Mouse (Mus musculus) midbrain, embryonic 11.5 days (tissue): ENCODE data around the gene Tlcd1. TPM values are rescaled to one million over a fixed set of nuclear protein-coding genes. Genes with fewer than 3 reads are reported as not detected.

ENCODE experiments used
- ATAC-seq: fragments of 200-750 bp; cut with Nextera tagmentation; 2 replicates; pipeline ENCODE4 v1.8.0; 2017; ENCODE audit warnings: moderate TSS enrichment, moderate library complexity; ENCODE audit not compliant: low FRiP score
- DNase-seq: peaks from one replicate; pipeline ENCODE4 v3.0.0; 2015; ENCODE audit warnings: low spot score; ENCODE audit errors: missing footprints
- H3K27ac ChIP-seq: fragments of 300-500 bp; sonication (generic); 2 replicates; pipeline ENCODE4 v1.5.1; 2014; ENCODE audit warnings: low read depth, low read length
- H3K27me3 ChIP-seq: fragments of 300-500 bp; sonication (generic); 2 replicates; pipeline ENCODE4 v1.6.1; 2014; ENCODE audit warnings: mild to moderate bottlenecking, low read length, moderate library complexity, mixed read lengths; ENCODE audit not compliant: control insufficient read depth, insufficient read depth
- H3K36me3 ChIP-seq: fragments of 300-500 bp; sonication (generic); 2 replicates; pipeline ENCODE4 v1.6.1; 2014; ENCODE audit warnings: mild to moderate bottlenecking, low read length, moderate library complexity, mixed read lengths; ENCODE audit not compliant: control insufficient read depth, insufficient read depth
- H3K4me1 ChIP-seq: fragments of 300-500 bp; sonication (generic); 2 replicates; pipeline ENCODE4 v1.6.1; 2014; ENCODE audit warnings: low read length; ENCODE audit not compliant: control insufficient read depth, insufficient read depth
- H3K4me2 ChIP-seq: fragments of 300-500 bp; sonication (generic); 2 replicates; pipeline ENCODE4 v1.6.1; 2014; ENCODE audit warnings: mild to moderate bottlenecking, moderate library complexity
- H3K4me3 ChIP-seq: fragments of 300-500 bp; sonication (generic); 2 replicates; pipeline ENCODE4 v1.5.1; 2014; ENCODE audit warnings: low read depth, low read length
- H3K9ac ChIP-seq: fragments of 300-500 bp; sonication (generic); 2 replicates; pipeline ENCODE4 v1.6.1; 2014; ENCODE audit warnings: low read length
- H3K9me3 ChIP-seq: fragments of 300-500 bp; sonication (generic); 2 replicates; pipeline ENCODE4 v1.6.1; 2016; ENCODE audit warnings: low read length; ENCODE audit not compliant: control insufficient read depth
- WGBS: fragments of 180-500 bp; shearing (Covaris S2); extraction: QIAGEN DNeasy Blood & Tissue Kit; methylation state at CpG from one replicate; pipeline ENCODE4 v1.1.7; 2014; 5-methylcytosine and 5-hydroxymethylcytosine counted together
- polyA plus RNA-seq: library from polyadenylated mRNA; unstranded; fragments of >200 nt; fragmentation: Nextera tagmentation; extraction: Ambion mirVana; gene quantifications from 2 replicates; pipeline ENCODE4 v1.2.1, GENCODE M21; 2014

The Tlcd1 gene
- polyA plus RNA-seq, 1 experiment from 2014 or later = 7.9 TPM

GRCm38 (mm10) chr11:78140665-78141064, 35.8 kb upstream of the Tlcd1 start:
- Histone ChIP-seq H3K9me3 (no peaks in the 10 kb centered on the region), H3K4me3 (no peak overlapping the region), H3K4me2 (no peak overlapping the region), H3K9ac (no peak overlapping the region), H3K36me3 (no peaks in the 10 kb centered on the region), H3K4me1 (no peaks in the 10 kb centered on the region), H3K27ac (no peak overlapping the region), H3K27me3 (no peaks in the 10 kb centered on the region)
- no peak for DNase-seq
- ATAC-seq = no peak
- 87% methylated on average over 5 of the region's 5 CpGs for WGBS

- no peak for DNase-seq
- no peaks in the 10 kb centered on the region for H3K27me3 ChIP-seq
- peaks cover 2% of the 10 kb centered on the region; the same call in 1 of the 2 replicates for H3K36me3 ChIP-seq
- no peak overlapping the region for H3K4me3 ChIP-seq
- H3K9ac ChIP-seq = no peak overlapping the region
- H3K4me2 ChIP-seq = no peak overlapping the region
- H3K4me1 ChIP-seq = no peaks in the 10 kb centered on the region
- no peaks in the 10 kb centered on the region for H3K9me3 ChIP-seq
- no peak for ATAC-seq
- H3K27ac ChIP-seq = no peak overlapping the region
- 87% methylated on average over 2 of the region's 2 CpGs for WGBS
Observed at GRCm38 (mm10) chr11:78143520-78143919, 33.0 kb upstream of the Tlcd1 start.

GRCm38 (mm10) chr11:78146168-78146567, 30.3 kb upstream of the Tlcd1 start:
- H3K27me3 ChIP-seq = no peaks in the 10 kb centered on the region
- H3K4me1 ChIP-seq = no peaks in the 10 kb centered on the region
- no peak for ATAC-seq
- no peaks in the 10 kb centered on the region for H3K9me3 ChIP-seq
- no peak overlapping the region for H3K27ac ChIP-seq
- WGBS = 87% methylated on average over 5 of the region's 5 CpGs
- H3K9ac ChIP-seq = no peak overlapping the region
- H3K4me3 ChIP-seq = no peak overlapping the region
- peaks cover 7% of the 10 kb centered on the region for H3K36me3 ChIP-seq
- no peak for DNase-seq
- H3K4me2 ChIP-seq = no peak overlapping the region

GRCm38 (mm10) chr11:78146707-78147543, 29.6 kb upstream of the Tlcd1 start:
- Histone ChIP-seq H3K9ac (no peak overlapping the region), H3K36me3 (peaks cover 7% of the 10 kb centered on the region), H3K4me2 (no peak overlapping the region), H3K27me3 (no peaks in the 10 kb centered on the region), H3K9me3 (no peaks in the 10 kb centered on the region), H3K27ac (no peak overlapping the region), H3K4me1 (no peaks in the 10 kb centered on the region), H3K4me3 (no peak overlapping the region)
- DNase-seq (no peak), ATAC-seq (no peak)
- 94% methylated on average over 6 of the region's 6 CpGs for WGBS

- Histone ChIP-seq H3K27ac (no peak overlapping the region), H3K27me3 (no peaks in the 10 kb centered on the region), H3K9me3 (no peaks in the 10 kb centered on the region), H3K4me3 (no peak overlapping the region), H3K36me3 (peaks cover 14% of the 10 kb centered on the region), H3K4me1 (no peaks in the 10 kb centered on the region), H3K4me2 (no peak overlapping the region), H3K9ac (no peak overlapping the region)
- ATAC-seq (no peak), DNase-seq (no peak)
- 41% methylated on average over 1 of the region's 1 CpGs for WGBS
Observed at GRCm38 (mm10) chr11:78151161-78151560, 25.4 kb upstream of the Tlcd1 start.

GRCm38 (mm10) chr11:78152299-78153231, 23.9 kb upstream of the Tlcd1 start:
- no peak overlapping the region for H3K27ac ChIP-seq
- WGBS = 79% methylated on average over 9 of the region's 9 CpGs
- H3K9me3 ChIP-seq = no peaks in the 10 kb centered on the region
- no peak overlapping the region for H3K9ac ChIP-seq
- no peaks in the 10 kb centered on the region for H3K27me3 ChIP-seq
- no peak overlapping the region for H3K4me3 ChIP-seq
- DNase-seq = no peak
- peaks cover 12% of the 10 kb centered on the region; the same call in 1 of the 2 replicates for H3K36me3 ChIP-seq
- ATAC-seq = no peak
- no peaks in the 10 kb centered on the region for H3K4me1 ChIP-seq
- H3K4me2 ChIP-seq = no peak overlapping the region

GRCm38 (mm10) chr11:78153778-78154177, 22.7 kb upstream of the Tlcd1 start:
- Histone ChIP-seq H3K9me3 (no peaks in the 10 kb centered on the region), H3K4me2 (no peak overlapping the region), H3K36me3 (peaks cover 22% of the 10 kb centered on the region; the same call in 1 of the 2 replicates), H3K27me3 (no peaks in the 10 kb centered on the region), H3K9ac (no peak overlapping the region), H3K4me1 (no peaks in the 10 kb centered on the region), H3K4me3 (no peak overlapping the region), H3K27ac (no peak overlapping the region)
- 0 out of 2 replicates have a peak, but pooled peaks have one; percentile 22 for ATAC-seq
- WGBS = 92% methylated on average over 13 of the region's 13 CpGs
- DNase-seq = no peak

- Histone ChIP-seq H3K9ac (no peak overlapping the region), H3K27ac (no peak overlapping the region), H3K4me3 (no peak overlapping the region), H3K36me3 (peaks cover 26% of the 10 kb centered on the region), H3K4me1 (no peaks in the 10 kb centered on the region), H3K9me3 (no peaks in the 10 kb centered on the region), H3K4me2 (no peak overlapping the region), H3K27me3 (no peaks in the 10 kb centered on the region)
- ATAC-seq (no peak), DNase-seq (no peak)
- 87% methylated on average over 5 of the region's 5 CpGs for WGBS
Observed at GRCm38 (mm10) chr11:78155674-78156073, 20.8 kb upstream of the Tlcd1 start.
